Mouse (Mus musculus): Measurements from ENCODE around the gene Gkn2.

Gene Gkn2

GRCm38 (mm10) chr6:87401456-87401855 is 28.3 kb downstream of the Gkn2 start:
- no peak for DNase-seq

- DNase-seq = no peak
Measured at GRCm38 (mm10) chr6:87412011-87412410, 38.9 kb downstream of the Gkn2 start.

GRCm38 (mm10) chr6:87422304-87422703 is 49.1 kb downstream of the Gkn2 start:
- DNase-seq = no peak

- DNase-seq = peak; percentile 49
Measured at GRCm38 (mm10) chr6:87424037-87424816, 51.1 kb downstream of the Gkn2 start.

GRCm38 (mm10) chr6:87426954-87427353 is 53.8 kb downstream of the Gkn2 start:
- peak; percentile 7 for DNase-seq

- no peak for DNase-seq
Measured at GRCm38 (mm10) chr6:87427616-87428015, 54.5 kb downstream of the Gkn2 start.

- no peak for DNase-seq
Measured at GRCm38 (mm10) chr6:87428487-87429044, 55.4 kb downstream of the Gkn2 start, which contains the start of gene Bmp10. Gene Bmp10, plus strand, starts transcription at chr6:87428994.
